Mouse (Mus musculus) midbrain, embryonic 14.5 days (tissue): Measurements from ENCODE around the gene Pde7b. TPM values are rescaled to one million over a fixed set of nuclear protein-coding genes. Genes with fewer than 3 reads are reported as not detected.
A peak's percentile ranks its signal among the peaks of the same experiment; 100 is the strongest.

ENCODE experiments used
- ATAC-seq: fragments of 200-750 bp; cut with Nextera tagmentation; 2 replicates; pipeline ENCODE4 v1.8.0; 2017; ENCODE audit warnings: moderate number of reproducible peaks, moderate library complexity; ENCODE audit not compliant: low FRiP score, low TSS enrichment
- DNase-seq: peaks from one replicate; pipeline ENCODE4 v3.0.0-alpha.2; 2015
- H3K27ac ChIP-seq: fragments of 300-500 bp; sonication (generic); replicated peaks from 2 replicates; pipeline ENCODE4 v1.5.1; 2014; ENCODE audit warnings: mild to moderate bottlenecking, low read depth, low read length, moderate library complexity
- H3K27me3 ChIP-seq: fragments of 300-500 bp; sonication (generic); 2 replicates; pipeline ENCODE4 v1.6.1; 2014; ENCODE audit warnings: low read length, control low read depth, mixed read lengths; ENCODE audit not compliant: control insufficient read depth, insufficient read depth
- H3K36me3 ChIP-seq: fragments of 300-500 bp; sonication (generic); 2 replicates; pipeline ENCODE4 v1.6.1; 2014; ENCODE audit warnings: low read length, control low read depth; ENCODE audit not compliant: control insufficient read depth, insufficient read depth
- H3K4me1 ChIP-seq: fragments of 300-500 bp; sonication (generic); 2 replicates; pipeline ENCODE4 v1.6.1; 2014; ENCODE audit warnings: mild to moderate bottlenecking, antibody characterized with exemption, low read length, control low read depth; ENCODE audit not compliant: control insufficient read depth, insufficient read depth
- H3K4me2 ChIP-seq: fragments of 300-500 bp; sonication (generic); 2 replicates; pipeline ENCODE4 v1.6.1; 2014; ENCODE audit warnings: mild to moderate bottlenecking, low read length, moderate library complexity
- H3K4me3 ChIP-seq: fragments of 300-500 bp; sonication (generic); replicated peaks from 2 replicates; pipeline ENCODE4 v1.5.1; 2014; ENCODE audit warnings: low read depth, low read length
- H3K9ac ChIP-seq: fragments of 300-500 bp; sonication (generic); replicated peaks from 2 replicates; pipeline ENCODE4 v1.6.1; 2014; ENCODE audit warnings: mild to moderate bottlenecking, low read length, moderate library complexity
- H3K9me3 ChIP-seq: fragments of 300-500 bp; sonication (generic); 2 replicates; pipeline ENCODE4 v1.6.1; 2016; ENCODE audit warnings: low read length, control low read depth, mixed read lengths; ENCODE audit not compliant: control insufficient read depth
- WGBS: fragments of 180-500 bp; shearing (Covaris S2); extraction: QIAGEN DNeasy Blood & Tissue Kit; methylation state at CpG from one replicate; pipeline ENCODE4 v1.1.7; 2014; 5-methylcytosine and 5-hydroxymethylcytosine counted together
- polyA plus RNA-seq: library from polyadenylated mRNA; unstranded; fragments of >200 nt; fragmentation: Nextera tagmentation; extraction: Ambion mirVana; gene quantifications from 2 replicates; pipeline ENCODE4 v1.2.1, GENCODE M21; 2014

The Pde7b gene
- polyA plus RNA-seq, 1 experiment from 2014 or later, result 2.0 TPM

DNA sequence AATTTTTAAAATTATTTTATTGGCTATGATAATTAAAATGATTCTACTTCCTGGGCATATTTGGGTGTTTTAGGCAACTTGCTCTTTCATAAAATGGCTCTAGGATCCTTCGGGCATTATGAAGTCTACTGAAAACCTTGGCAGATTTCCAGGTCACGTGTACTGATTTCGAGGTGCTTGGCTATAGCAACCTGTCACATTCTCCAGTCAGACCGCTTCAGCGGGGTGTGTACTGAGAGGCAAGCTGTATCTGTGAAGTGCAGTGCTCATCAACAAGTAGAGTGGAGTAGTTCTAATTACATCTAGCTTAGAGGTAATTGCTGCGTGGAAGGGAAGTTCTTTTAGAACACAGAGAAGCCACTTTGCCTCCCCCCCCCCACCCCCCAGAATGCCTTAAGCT, 156.2 kb downstream of the Pde7b start:
- Histone ChIP-seq H3K36me3 (no peaks in the 10 kb centered on the region), H3K9ac (no peak overlapping the region), H3K27me3 (no peaks in the 10 kb centered on the region), H3K27ac (no peak overlapping the region), H3K9me3 (no peaks in the 10 kb centered on the region), H3K4me2 (no peak overlapping the region), H3K4me1 (no peaks in the 10 kb centered on the region), H3K4me3 (no peak overlapping the region)
- DNase-seq (peak; percentile 43), ATAC-seq (no peak)
- 87% methylated on average over 6 of the region's 6 CpGs for WGBS

DNA sequence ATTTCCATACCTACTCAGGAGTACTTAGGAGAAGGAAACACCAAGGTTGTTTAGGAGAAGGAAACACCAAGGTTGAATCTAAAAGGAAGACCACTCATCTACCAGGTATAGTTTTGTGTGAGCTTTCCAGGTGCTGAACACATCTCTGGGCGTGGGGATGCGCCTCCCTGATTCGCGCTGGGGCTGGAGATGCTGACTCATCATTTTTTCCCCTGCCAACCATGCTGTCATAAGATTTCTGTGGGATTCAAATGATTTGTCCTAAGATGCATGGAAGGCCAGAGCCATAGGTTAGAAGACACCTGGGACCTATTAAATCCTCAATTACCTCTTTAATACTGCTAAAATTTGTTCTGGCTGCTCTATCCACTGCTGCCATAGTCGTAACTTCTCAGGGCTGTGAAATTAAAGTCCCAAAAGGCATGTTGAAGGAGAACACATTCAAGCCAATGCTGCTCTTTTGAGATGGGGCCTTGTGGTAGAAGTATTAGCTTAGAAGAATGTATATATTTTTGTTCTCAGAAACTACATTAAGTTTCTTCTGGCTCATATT, 157.1 kb downstream of the Pde7b start:
- no peak overlapping the region for H3K9ac ChIP-seq
- H3K9me3 ChIP-seq, result no peaks in the 10 kb centered on the region
- no peak overlapping the region for H3K27ac ChIP-seq
- H3K4me1 ChIP-seq, result no peaks in the 10 kb centered on the region
- ATAC-seq (no peak), DNase-seq (no peak)
- H3K36me3 ChIP-seq, result no peaks in the 10 kb centered on the region
- no peaks in the 10 kb centered on the region for H3K27me3 ChIP-seq
- no peak overlapping the region for H3K4me2 ChIP-seq
- WGBS, result 90% methylated on average over 5 of the region's 5 CpGs
- no peak overlapping the region for H3K4me3 ChIP-seq

DNA sequence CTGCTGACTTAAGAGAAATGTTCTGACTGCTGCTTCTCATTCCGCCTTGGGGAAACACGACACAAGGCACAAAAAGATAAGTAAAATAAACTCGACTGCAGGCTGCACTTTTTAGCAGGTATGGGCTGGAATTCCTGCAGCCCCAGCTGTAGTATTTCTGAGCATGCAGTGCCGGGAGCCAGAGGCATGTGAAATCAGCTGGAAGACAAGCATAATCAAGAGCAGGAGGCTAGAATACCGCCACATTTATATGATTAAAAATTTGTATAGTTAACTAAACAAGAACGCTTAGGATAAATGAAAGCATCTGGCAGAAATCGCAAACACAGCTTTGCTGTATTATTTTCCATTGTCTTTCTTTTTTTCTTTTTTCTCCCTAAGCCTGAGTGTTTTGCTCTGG, 168.4 kb downstream of the Pde7b start:
- WGBS, result 78% methylated on average over 7 of the region's 7 CpGs
- Histone ChIP-seq H3K27me3 (no peaks in the 10 kb centered on the region), H3K4me1 (no peaks in the 10 kb centered on the region), H3K4me2 (no peak overlapping the region), H3K9ac (no peak overlapping the region), H3K36me3 (no peaks in the 10 kb centered on the region), H3K4me3 (no peak overlapping the region), H3K9me3 (no peaks in the 10 kb centered on the region), H3K27ac (no peak overlapping the region)
- DNase-seq (no peak), ATAC-seq (no peak)

DNA sequence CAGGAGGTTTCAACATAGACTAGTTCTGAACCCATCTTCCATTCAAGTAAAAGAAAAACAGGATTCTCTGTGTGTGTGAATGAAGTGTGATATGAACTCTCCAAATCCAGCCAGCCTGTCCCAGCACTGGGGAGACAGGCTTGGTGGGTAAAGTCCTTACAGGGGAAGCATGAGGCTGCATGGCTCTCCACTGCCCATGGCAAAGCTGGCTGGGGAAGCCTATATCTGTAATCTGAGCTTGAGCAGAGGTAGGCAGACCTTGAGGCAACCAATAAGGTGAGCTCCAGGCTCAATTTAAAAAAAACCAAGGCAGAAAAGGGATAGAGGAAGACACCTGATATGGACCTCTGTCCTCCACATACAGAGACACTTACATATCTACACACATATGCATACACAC, 173.5 kb downstream of the Pde7b start:
- no peak overlapping the region for H3K9ac ChIP-seq
- H3K4me1 ChIP-seq, result peaks cover 13% of the 10 kb centered on the region; the same call in 1 of the 2 replicates
- H3K27me3 ChIP-seq, result no peaks in the 10 kb centered on the region
- no peaks in the 10 kb centered on the region for H3K9me3 ChIP-seq
- H3K4me3 ChIP-seq, result no peak overlapping the region
- no peak overlapping the region for H3K27ac ChIP-seq
- H3K36me3 ChIP-seq, result no peaks in the 10 kb centered on the region
- no peak for ATAC-seq
- H3K4me2 ChIP-seq, result no peak overlapping the region
- no peak for DNase-seq

DNA sequence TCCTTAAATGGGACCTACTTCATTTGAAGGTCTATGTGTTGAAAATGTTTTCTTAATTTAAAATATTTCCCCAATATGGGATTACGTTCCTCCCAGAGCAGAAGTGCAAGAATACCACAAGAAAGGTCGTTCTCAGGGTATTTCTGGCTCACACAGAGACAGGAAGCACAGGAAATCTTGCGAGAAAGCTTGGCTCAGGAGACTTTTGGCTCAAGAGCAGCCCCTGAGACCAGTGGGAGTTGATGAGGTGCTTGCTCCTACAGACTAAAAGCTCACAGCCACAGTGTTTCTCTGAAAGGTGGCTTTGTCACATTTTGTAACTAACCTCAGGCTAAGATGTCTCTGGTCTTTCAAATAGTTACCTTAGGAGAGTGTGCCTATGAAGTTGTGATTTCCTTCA, 174.1 kb downstream of the Pde7b start:
- no peak overlapping the region for H3K4me2 ChIP-seq
- no peaks in the 10 kb centered on the region for H3K9me3 ChIP-seq
- no peak for DNase-seq
- peaks cover 13% of the 10 kb centered on the region; the same call in 1 of the 2 replicates for H3K4me1 ChIP-seq
- no peak for ATAC-seq
- H3K27me3 ChIP-seq, result no peaks in the 10 kb centered on the region
- H3K36me3 ChIP-seq, result no peaks in the 10 kb centered on the region
- H3K27ac ChIP-seq, result no peak overlapping the region
- H3K9ac ChIP-seq, result no peak overlapping the region
- no peak overlapping the region for H3K4me3 ChIP-seq
- WGBS, result 78% methylated on average over 3 of the region's 3 CpGs

DNA sequence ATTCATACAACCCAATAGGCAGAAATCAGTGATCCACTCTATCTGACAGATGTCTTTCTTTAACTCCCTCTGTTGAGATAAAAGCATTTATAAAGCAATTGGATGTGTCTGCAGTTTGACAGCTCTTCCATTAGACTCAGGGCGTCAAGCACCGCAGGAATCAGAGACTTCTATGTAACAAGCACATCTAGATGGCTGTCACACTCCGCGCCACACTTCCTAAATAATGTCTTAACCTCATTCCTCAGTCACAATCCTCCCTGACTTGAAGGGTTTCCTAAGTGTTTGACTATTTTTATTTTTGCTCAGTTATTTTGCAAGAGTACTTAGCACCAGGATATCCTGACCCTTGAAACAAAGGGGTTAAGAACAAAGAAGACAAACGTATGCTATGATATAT, 174.7 kb downstream of the Pde7b start:
- H3K4me1 ChIP-seq, result peaks cover 13% of the 10 kb centered on the region; the same call in 1 of the 2 replicates
- DNase-seq (peak; percentile 32), ATAC-seq (no peak)
- no peaks in the 10 kb centered on the region for H3K9me3 ChIP-seq
- H3K4me3 ChIP-seq, result no peak overlapping the region
- no peak overlapping the region for H3K4me2 ChIP-seq
- no peak overlapping the region for H3K9ac ChIP-seq
- 20% methylated on average over 5 of the region's 5 CpGs for WGBS
- no peaks in the 10 kb centered on the region for H3K36me3 ChIP-seq
- no peak overlapping the region for H3K27ac ChIP-seq
- H3K27me3 ChIP-seq, result no peaks in the 10 kb centered on the region

DNA sequence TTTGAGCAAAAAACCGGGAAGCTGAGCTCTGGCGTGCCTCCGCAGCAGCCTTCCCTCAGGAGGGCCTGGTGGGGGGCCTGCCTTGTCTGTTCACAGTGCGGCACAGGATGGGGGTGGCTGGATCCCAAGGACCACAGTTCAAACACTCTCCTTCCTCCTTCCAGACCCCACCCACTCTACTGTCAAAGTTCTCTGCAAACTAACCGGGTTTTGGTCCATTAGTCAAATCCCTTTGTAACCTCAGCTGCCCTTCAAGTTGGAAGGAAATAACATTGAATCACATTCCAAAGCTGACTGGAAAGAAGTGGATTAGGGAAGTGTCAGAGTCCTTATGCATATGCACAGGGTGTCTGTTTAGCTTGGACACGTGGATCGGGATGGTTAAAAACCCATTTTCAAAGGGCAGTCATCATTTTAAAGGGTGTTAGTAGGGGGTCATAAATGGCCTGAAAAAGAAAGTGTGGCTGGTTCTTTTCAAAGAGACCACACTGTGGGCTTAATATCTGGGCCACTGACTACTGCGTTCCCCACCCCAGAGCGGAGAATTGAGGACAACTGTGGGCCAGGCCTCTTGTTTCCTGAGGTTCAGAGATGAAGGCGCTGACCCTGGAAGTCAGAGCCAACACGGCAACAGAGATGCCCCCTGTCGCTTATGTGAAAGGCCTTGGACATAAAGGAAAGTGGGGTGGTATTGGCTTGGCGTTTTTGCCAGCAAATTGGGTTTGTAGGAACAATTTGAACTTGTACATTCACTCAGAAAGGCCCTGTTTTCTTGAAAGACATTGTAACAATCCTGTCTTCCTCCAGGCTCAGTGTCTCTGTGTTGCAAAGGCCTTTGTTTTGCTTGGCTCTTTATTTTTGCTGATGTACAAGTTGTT, 175.8 kb downstream of the Pde7b start:
- 3% methylated on average over 13 of the region's 13 CpGs for WGBS
- Histone ChIP-seq H3K4me3 (no peak overlapping the region), H3K27me3 (no peaks in the 10 kb centered on the region), H3K36me3 (no peaks in the 10 kb centered on the region), H3K9me3 (no peaks in the 10 kb centered on the region), H3K9ac (no peak overlapping the region), H3K27ac (no peak overlapping the region), H3K4me1 (peaks cover 18% of the 10 kb centered on the region; the same call in 1 of the 2 replicates), H3K4me2 (peak overlapping the region; percentile 75)
- no peak for ATAC-seq
- peak; percentile 47 for DNase-seq

DNA sequence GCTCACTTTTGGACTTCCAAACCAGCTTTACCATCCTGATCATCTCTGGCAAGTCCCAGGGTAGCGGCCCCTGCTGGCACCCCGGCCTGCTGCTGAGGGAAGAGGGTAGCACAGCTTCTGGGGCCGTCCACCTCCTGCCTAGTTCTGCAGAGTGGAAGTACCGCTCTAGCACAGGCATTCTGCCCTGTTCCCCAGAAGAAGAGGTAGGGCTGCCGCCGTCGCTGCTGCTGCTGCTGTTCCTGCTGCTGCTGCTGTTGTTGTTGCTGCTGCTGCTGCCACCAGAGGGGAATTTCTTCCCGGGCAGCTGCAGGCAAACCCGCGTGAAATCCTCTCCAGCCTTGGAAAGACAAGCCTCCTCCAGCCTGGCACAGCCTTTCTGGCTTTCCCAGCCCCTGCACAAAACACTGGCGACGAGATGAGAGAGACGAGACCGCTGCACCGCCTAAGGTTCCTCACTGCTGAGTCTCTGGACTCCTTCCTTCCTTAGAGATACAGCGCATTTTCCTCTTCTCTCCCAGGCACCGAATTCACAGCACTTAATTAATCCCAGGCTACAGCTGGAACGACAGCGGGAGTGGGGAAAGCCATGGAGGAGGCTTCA, 176.8 kb downstream of the Pde7b start:
- H3K9ac ChIP-seq, result peak overlapping the region; percentile 60
- peak overlapping the region; percentile 75 for H3K4me2 ChIP-seq
- peaks cover 19% of the 10 kb centered on the region; the same call in 1 of the 2 replicates for H3K4me1 ChIP-seq
- H3K27ac ChIP-seq, result peak overlapping the region; percentile 76
- under 1% methylated on average over 19 of the region's 19 CpGs for WGBS
- H3K27me3 ChIP-seq, result no peaks in the 10 kb centered on the region
- peak; percentile 74 for DNase-seq
- no peaks in the 10 kb centered on the region for H3K36me3 ChIP-seq
- ATAC-seq, result peak; percentile 46; the same call in 1 of the 2 replicates
- no peaks in the 10 kb centered on the region for H3K9me3 ChIP-seq
- peak overlapping the region; percentile 36 for H3K4me3 ChIP-seq
